Mouse (Mus musculus): ENCODE measurements around the gene Slc13a5. TPM values are rescaled to one million over a fixed set of nuclear protein-coding genes. Genes with fewer than 3 reads are reported as not detected.

Slc13a5 gene
- total RNA-seq, 1 experiment: 8.1 TPM

- H3K4me3 ChIP-seq (ENCODE audit: insufficient read depth in 1 of 2, low read depth in 1 of 2, low read length in 2 of 2, poor library complexity in 1 of 2, severe bottlenecking in 1 of 2): no peak overlapping the region
- in situ Hi-C loops (cut with MboI; ENCODE audit: low sequenced_read_pairs in 2 of 2, unreplicated experiment in 2 of 2): no loop called here
- H3K9me3 ChIP-seq (ENCODE audit: control insufficient read depth, insufficient read depth, low read depth, low read length): no peaks in the 10 kb centered on the region
- no peak for TF ChIP-seq MAFK (IDR thresholded peaks at IDR 0.05; ENCODE audit: insufficient read depth, low read depth, low read length)
- TF ChIP-seq ZNF384 (IDR thresholded peaks at IDR 0.05; ENCODE audit: low read depth, low read length): no peak
- TF ChIP-seq ZC3H11A (IDR thresholded peaks at IDR 0.05; ENCODE audit: borderline replicate concordance, low read depth, low read length): no peak
- TF ChIP-seq HCFC1 (IDR thresholded peaks at IDR 0.05; ENCODE audit: borderline replicate concordance, insufficient read depth, low read length): no peak
- no peak for TF ChIP-seq CHD2 (IDR thresholded peaks at IDR 0.05; ENCODE audit: low read depth, low read length)
- no peaks in the 10 kb centered on the region for H3K36me3 ChIP-seq (ENCODE audit: control insufficient read depth, insufficient read depth, low read length, poor library complexity, severe bottlenecking)
- DNase-seq (ENCODE audit: low read depth, low spot score): no peak
- H3K4me1 ChIP-seq (ENCODE audit: control insufficient read depth in 2 of 2, insufficient read depth in 2 of 2, low read length in 2 of 2, poor library complexity in 1 of 2): peaks cover 0 to 2% of the 10 kb centered on the region in 2 experiments; a peak in 1 of 4 replicates
- H3K27ac ChIP-seq (ENCODE audit: insufficient read depth, low read depth, low read length, poor library complexity, severe bottlenecking): no peak overlapping the region
- H3K9ac ChIP-seq (ENCODE audit: insufficient read depth, low read depth, low read length, poor library complexity, severe bottlenecking): no peak overlapping the region
Observed at GRCm38 (mm10) chr11:72234013-72234412, 33.0 kb downstream of the Slc13a5 start.

GRCm38 (mm10) chr11:72232991-72233390, 34.0 kb downstream of the Slc13a5 start:
- Histone ChIP-seq H3K4me3 (ENCODE audit: insufficient read depth in 1 of 2, low read depth in 1 of 2, low read length in 2 of 2, poor library complexity in 1 of 2, severe bottlenecking in 1 of 2) (no peak overlapping the region), H3K9ac (ENCODE audit: insufficient read depth, low read depth, low read length, poor library complexity, severe bottlenecking) (no peak overlapping the region), H3K4me1 (ENCODE audit: control insufficient read depth in 2 of 2, insufficient read depth in 2 of 2, low read length in 2 of 2, poor library complexity in 1 of 2) (peaks cover 0 to 2% of the 10 kb centered on the region in 2 experiments; a peak in 1 of 4 replicates), H3K36me3 (ENCODE audit: control insufficient read depth, insufficient read depth, low read length, poor library complexity, severe bottlenecking) (no peaks in the 10 kb centered on the region), H3K9me3 (ENCODE audit: control insufficient read depth, insufficient read depth, low read depth, low read length) (no peaks in the 10 kb centered on the region), H3K27ac (ENCODE audit: insufficient read depth, low read depth, low read length, poor library complexity, severe bottlenecking) (no peak overlapping the region)
- no peak for TF ChIP-seq ZNF384 (IDR thresholded peaks at IDR 0.05; ENCODE audit: low read depth, low read length)
- TF ChIP-seq HCFC1 (IDR thresholded peaks at IDR 0.05; ENCODE audit: borderline replicate concordance, insufficient read depth, low read length): no peak
- TF ChIP-seq MAFK (IDR thresholded peaks at IDR 0.05; ENCODE audit: insufficient read depth, low read depth, low read length): no peak
- no peak for TF ChIP-seq ZC3H11A (IDR thresholded peaks at IDR 0.05; ENCODE audit: borderline replicate concordance, low read depth, low read length)
- no peak for TF ChIP-seq CHD2 (IDR thresholded peaks at IDR 0.05; ENCODE audit: low read depth, low read length)
- in situ Hi-C loops (cut with MboI; ENCODE audit: low sequenced_read_pairs in 2 of 2, unreplicated experiment in 2 of 2): no loop called here
- DNase-seq (ENCODE audit: low read depth, low spot score): no peak

GRCm38 (mm10) chr11:72232068-72232467, 35.0 kb downstream of the Slc13a5 start:
- in situ Hi-C loops (cut with MboI; ENCODE audit: low sequenced_read_pairs in 2 of 2, unreplicated experiment in 2 of 2): no loop called here
- no peak for TF ChIP-seq ZNF384 (IDR thresholded peaks at IDR 0.05; ENCODE audit: low read depth, low read length)
- TF ChIP-seq HCFC1 (IDR thresholded peaks at IDR 0.05; ENCODE audit: borderline replicate concordance, insufficient read depth, low read length): no peak
- no peak for TF ChIP-seq MAFK (IDR thresholded peaks at IDR 0.05; ENCODE audit: insufficient read depth, low read depth, low read length)
- no peak for TF ChIP-seq ZC3H11A (IDR thresholded peaks at IDR 0.05; ENCODE audit: borderline replicate concordance, low read depth, low read length)
- no peak for TF ChIP-seq CHD2 (IDR thresholded peaks at IDR 0.05; ENCODE audit: low read depth, low read length)
- H3K9ac ChIP-seq (ENCODE audit: insufficient read depth, low read depth, low read length, poor library complexity, severe bottlenecking): no peak overlapping the region

GRCm38 (mm10) chr11:72228513-72228912, 38.5 kb downstream of the Slc13a5 start:
- TF ChIP-seq HCFC1 (IDR thresholded peaks at IDR 0.05; ENCODE audit: borderline replicate concordance, insufficient read depth, low read length): no peak
- TF ChIP-seq ZC3H11A (IDR thresholded peaks at IDR 0.05; ENCODE audit: borderline replicate concordance, low read depth, low read length): no peak
- TF ChIP-seq ZNF384 (IDR thresholded peaks at IDR 0.05; ENCODE audit: low read depth, low read length): no peak
- no peak for TF ChIP-seq CHD2 (IDR thresholded peaks at IDR 0.05; ENCODE audit: low read depth, low read length)
- TF ChIP-seq MAFK (IDR thresholded peaks at IDR 0.05; ENCODE audit: insufficient read depth, low read depth, low read length): no peak

More at GRCm38 (mm10) chr11:72232068-72232467, 35.0 kb downstream of the Slc13a5 start:
- Histone ChIP-seq H3K36me3 (ENCODE audit: control insufficient read depth, insufficient read depth, low read length, poor library complexity, severe bottlenecking) (no peaks in the 10 kb centered on the region), H3K9me3 (ENCODE audit: control insufficient read depth, insufficient read depth, low read depth, low read length) (no peaks in the 10 kb centered on the region), H3K4me3 (ENCODE audit: insufficient read depth in 1 of 2, low read depth in 1 of 2, low read length in 2 of 2, poor library complexity in 1 of 2, severe bottlenecking in 1 of 2) (0 out of 4 replicates have a peak overlapping the region, but pooled peaks of 1 of the 2 experiments have one; percentile 21), H3K4me1 (ENCODE audit: control insufficient read depth in 2 of 2, insufficient read depth in 2 of 2, low read length in 2 of 2, poor library complexity in 1 of 2) (peaks cover 0 to 2% of the 10 kb centered on the region in 2 experiments; a peak in 1 of 4 replicates), H3K27ac (ENCODE audit: insufficient read depth, low read depth, low read length, poor library complexity, severe bottlenecking) (no peak overlapping the region)
- DNase-seq (ENCODE audit: low read depth, low spot score): peak; percentile 47

More at GRCm38 (mm10) chr11:72228513-72228912, 38.5 kb downstream of the Slc13a5 start:
- Histone ChIP-seq H3K27ac (ENCODE audit: insufficient read depth, low read depth, low read length, poor library complexity, severe bottlenecking) (no peak overlapping the region), H3K9me3 (ENCODE audit: control insufficient read depth, insufficient read depth, low read depth, low read length) (no peaks in the 10 kb centered on the region), H3K36me3 (ENCODE audit: control insufficient read depth, insufficient read depth, low read length, poor library complexity, severe bottlenecking) (no peaks in the 10 kb centered on the region), H3K4me3 (ENCODE audit: insufficient read depth in 1 of 2, low read depth in 1 of 2, low read length in 2 of 2, poor library complexity in 1 of 2, severe bottlenecking in 1 of 2) (no peak overlapping the region), H3K4me1 (ENCODE audit: control insufficient read depth in 2 of 2, insufficient read depth in 2 of 2, low read length in 2 of 2, poor library complexity in 1 of 2) (peaks cover 2% of the 10 kb centered on the region in 2 experiments; a peak in 1 of 4 replicates), H3K9ac (ENCODE audit: insufficient read depth, low read depth, low read length, poor library complexity, severe bottlenecking) (no peak overlapping the region)
- DNase-seq (ENCODE audit: low read depth, low spot score): no peak
- in situ Hi-C loops (cut with MboI; ENCODE audit: low sequenced_read_pairs in 2 of 2, unreplicated experiment in 2 of 2): no loop called here

All from ES-E14 (cell line).